Mouse (Mus musculus) limb, embryonic 10.5 days (tissue): Measurements from ENCODE around the gene Trp53. TPM values are rescaled to one million over a fixed set of nuclear protein-coding genes. Genes with fewer than 3 reads are reported as not detected.

Experiments used
- DNase-seq: peaks from one replicate; pipeline ENCODE4 v3.0.0-alpha.2; 2017; ENCODE audit warnings: low spot score
- H3K27ac ChIP-seq: fragments of 300-500 bp; sonication (generic); 2 replicates; pipeline ENCODE4 v1.5.1; 2016; ENCODE audit warnings: mild to moderate bottlenecking
- H3K27me3 ChIP-seq: fragments of 300-500 bp; sonication (generic); 2 replicates; pipeline ENCODE4 v1.6.1; 2016; ENCODE audit warnings: low read depth, mild to moderate bottlenecking; ENCODE audit not compliant: poor library complexity, severe bottlenecking
- H3K36me3 ChIP-seq: fragments of 300-500 bp; sonication (generic); 2 replicates; pipeline ENCODE4 v1.6.1; 2016; ENCODE audit warnings: mild to moderate bottlenecking, moderate library complexity
- H3K4me1 ChIP-seq: fragments of 300-500 bp; sonication (generic); 2 replicates; pipeline ENCODE4 v1.6.1; 2016
- H3K4me3 ChIP-seq: fragments of 300-500 bp; sonication (generic); 2 replicates; pipeline ENCODE4 v1.5.1; 2016; ENCODE audit warnings: mild to moderate bottlenecking, moderate library complexity
- H3K9me3 ChIP-seq: fragments of 300-500 bp; sonication (generic); replicated peaks from 2 replicates; pipeline ENCODE4 v1.6.1; 2016; ENCODE audit warnings: mild to moderate bottlenecking
- WGBS: fragments of 180-500 bp; shearing (Covaris S2); methylation state at CpG from one replicate; pipeline ENCODE4 v1.1.7; 2016; 5-methylcytosine and 5-hydroxymethylcytosine counted together
- polyA plus RNA-seq: library from polyadenylated mRNA; unstranded; fragments of >200 nt; fragmentation: Nextera tagmentation; extraction: Ambion mirVana; gene quantifications from 2 replicates; pipeline ENCODE4 v1.2.1, GENCODE M21; 2016

The Trp53 gene
- polyA plus RNA-seq, 1 experiment from 2014 or later, result 243 TPM

DNA sequence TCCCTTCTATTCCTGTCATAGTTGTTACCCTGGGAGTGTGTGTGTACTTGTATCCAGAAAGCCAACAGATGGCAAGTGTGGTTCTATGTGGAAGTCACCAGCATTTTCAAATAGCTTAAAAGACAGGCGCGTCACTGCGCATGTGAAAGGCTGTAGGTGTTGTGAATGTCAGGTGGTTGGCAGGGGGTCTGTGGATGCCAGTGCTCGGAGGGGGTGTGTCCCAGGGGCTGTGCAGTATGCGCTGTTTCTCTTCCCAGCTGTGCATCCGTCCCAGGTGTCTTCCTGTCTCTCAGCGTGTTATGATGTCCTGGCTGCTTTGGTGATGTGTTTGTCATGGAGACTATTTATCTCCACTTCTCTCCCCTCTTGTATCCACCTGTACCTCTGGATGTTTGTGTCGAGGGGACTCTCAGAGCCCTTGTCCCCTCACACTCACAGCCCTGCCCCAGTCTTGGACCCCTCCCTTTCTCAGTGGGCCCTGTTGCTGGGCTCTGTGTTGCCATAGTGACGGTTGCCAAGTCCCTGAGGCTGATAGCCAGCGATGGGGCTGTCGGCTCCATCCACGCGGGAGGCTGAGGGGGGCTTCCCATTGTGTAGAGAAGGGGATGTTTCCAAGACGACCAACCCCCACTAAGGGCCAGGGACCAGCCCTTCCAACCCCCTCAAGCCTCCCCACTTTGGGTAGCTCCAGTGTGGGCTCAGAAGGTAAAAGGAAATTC is 27.4 kb upstream of the Trp53 start:
- 24% methylated on average over 14 of the region's 14 CpGs for WGBS
- peak overlapping the region; percentile 9 for H3K4me3 ChIP-seq
- peaks cover 78% of the 10 kb centered on the region for H3K4me1 ChIP-seq
- peaks cover 32% of the 10 kb centered on the region for H3K36me3 ChIP-seq
- peaks cover 28% of the 10 kb centered on the region for H3K27me3 ChIP-seq
- DNase-seq, result peak; percentile 75
- peak overlapping the region; percentile 73 for H3K27ac ChIP-seq
- H3K9me3 ChIP-seq, result no peaks in the 10 kb centered on the region

DNA sequence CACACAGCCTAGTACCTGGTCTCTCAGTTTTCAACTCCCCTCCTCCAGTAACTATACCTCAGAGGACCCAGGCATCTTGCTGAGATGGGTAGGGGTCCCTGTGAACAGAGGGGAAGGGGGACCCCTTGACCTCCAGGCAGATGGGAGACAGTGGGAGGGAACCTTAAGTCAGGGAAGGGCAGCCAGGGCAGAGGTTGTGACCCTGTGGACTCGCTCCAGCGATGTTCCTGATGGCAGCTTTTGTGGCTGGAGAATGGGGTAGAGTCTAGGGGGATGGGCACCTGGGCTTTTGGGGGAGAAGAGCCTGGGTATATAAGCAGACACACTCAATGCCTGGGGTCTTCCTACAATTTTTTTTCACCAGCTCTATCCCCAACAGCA is 26.8 kb upstream of the Trp53 start:
- Histone ChIP-seq H3K9me3 (no peaks in the 10 kb centered on the region), H3K36me3 (peaks cover 32% of the 10 kb centered on the region), H3K27me3 (peaks cover 22% of the 10 kb centered on the region), H3K4me3 (peak overlapping the region; percentile 9), H3K4me1 (peaks cover 78% of the 10 kb centered on the region), H3K27ac (peak overlapping the region; percentile 73)
- WGBS, result 7% methylated on average over 2 of the region's 2 CpGs
- DNase-seq, result no peak

DNA sequence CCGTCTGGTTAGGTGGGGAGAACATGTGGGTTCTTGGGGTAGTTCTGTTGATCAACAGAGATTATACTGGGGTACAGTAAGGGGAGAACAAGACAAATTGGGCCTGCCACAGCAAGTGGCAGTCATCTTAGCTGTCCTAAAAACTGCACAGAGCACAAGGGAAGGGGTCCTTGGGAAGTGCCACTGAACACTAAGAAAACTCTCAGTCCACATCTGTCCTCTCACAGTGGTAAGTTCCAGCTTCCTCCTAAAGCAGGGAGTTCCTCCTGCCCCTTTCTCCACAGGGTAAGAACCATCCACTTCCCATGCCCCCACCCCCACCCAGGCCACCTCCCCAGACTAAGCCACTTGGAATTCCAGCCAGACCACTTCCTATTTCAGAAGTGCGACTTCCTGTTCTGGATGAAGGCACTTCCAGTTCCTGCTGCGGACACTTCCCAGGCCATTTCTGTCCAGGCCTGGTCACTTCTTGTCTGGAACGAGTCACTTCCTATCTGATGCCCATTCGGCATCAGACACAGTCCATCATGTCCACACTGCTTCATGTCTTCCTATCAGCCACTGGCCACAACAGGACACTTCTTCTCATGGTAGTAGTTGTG is 25.5 kb upstream of the Trp53 start:
- Histone ChIP-seq H3K9me3 (no peaks in the 10 kb centered on the region), H3K36me3 (peaks cover 32% of the 10 kb centered on the region), H3K4me3 (peak overlapping the region; percentile 10; the same call in 1 of the 2 replicates), H3K27me3 (peaks cover 12% of the 10 kb centered on the region), H3K4me1 (peaks cover 78% of the 10 kb centered on the region), H3K27ac (peak overlapping the region; percentile 64)
- no peak for DNase-seq
- 85% methylated on average over 5 of the region's 5 CpGs for WGBS

DNA sequence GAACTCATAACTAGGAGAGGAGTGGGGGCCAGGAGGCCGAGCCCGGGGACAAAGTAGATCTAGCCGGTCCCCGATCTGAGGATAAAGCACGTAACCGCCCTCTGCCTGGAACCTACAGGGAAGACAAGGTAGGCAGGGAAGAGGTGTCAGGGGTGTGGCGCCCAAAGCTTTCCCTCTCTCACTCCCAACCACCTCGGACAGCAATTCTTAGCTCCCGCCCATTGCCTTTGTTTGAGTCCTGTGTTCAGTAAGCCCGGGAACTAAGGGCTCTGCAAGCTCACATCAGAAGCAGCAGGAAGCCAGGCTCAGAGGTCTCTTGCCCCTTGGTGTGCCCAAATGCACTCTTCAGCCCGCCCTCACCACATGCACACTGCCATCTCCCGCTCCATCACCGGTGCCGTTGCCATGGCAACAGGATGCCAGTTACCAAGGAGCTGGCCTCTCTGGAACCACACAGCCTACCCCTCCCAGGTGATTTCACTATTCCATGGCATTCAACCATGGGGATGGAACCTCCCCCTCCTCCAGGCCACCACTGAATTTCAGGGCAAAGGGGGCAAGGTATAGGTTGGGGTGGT is 22.7 kb upstream of the Trp53 start:
- H3K4me1 ChIP-seq, result peaks cover 99% of the 10 kb centered on the region
- DNase-seq, result peak; percentile 69
- no peaks in the 10 kb centered on the region for H3K9me3 ChIP-seq
- peak overlapping the region; percentile 92 for H3K4me3 ChIP-seq
- 23% methylated on average over 14 of the region's 14 CpGs for WGBS
- H3K27me3 ChIP-seq, result peaks cover 12% of the 10 kb centered on the region
- H3K36me3 ChIP-seq, result peaks cover 40% of the 10 kb centered on the region
- peak overlapping the region; percentile 38 for H3K27ac ChIP-seq

DNA sequence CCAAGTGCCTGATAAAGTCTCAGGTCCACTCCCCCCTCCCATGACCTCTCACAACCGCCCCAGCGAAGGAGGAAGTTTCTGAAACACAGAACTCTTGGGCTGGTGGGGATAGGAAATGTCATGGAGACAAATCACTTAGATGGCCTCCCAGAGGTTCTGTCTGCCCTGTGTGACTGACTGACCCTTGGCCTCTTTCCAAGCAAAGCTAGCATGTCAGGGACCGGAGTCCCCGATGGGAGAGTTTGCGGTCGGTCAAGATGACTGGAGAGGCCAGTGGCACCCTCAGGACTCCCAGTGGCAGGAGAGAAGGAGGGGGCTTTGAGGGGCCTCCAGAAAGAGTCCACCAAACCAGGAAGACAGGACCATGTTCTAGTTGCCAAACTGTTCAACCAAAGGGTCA is 21.4 kb upstream of the Trp53 start:
- H3K36me3 ChIP-seq, result peaks cover 53% of the 10 kb centered on the region
- peaks cover 99% of the 10 kb centered on the region for H3K4me1 ChIP-seq
- 29% methylated on average over 6 of the region's 6 CpGs for WGBS
- H3K4me3 ChIP-seq, result peak overlapping the region; percentile 92
- H3K27ac ChIP-seq, result peak overlapping the region; percentile 97
- DNase-seq, result no peak
- no peaks in the 10 kb centered on the region for H3K9me3 ChIP-seq
- H3K27me3 ChIP-seq, result peaks cover 12% of the 10 kb centered on the region

DNA sequence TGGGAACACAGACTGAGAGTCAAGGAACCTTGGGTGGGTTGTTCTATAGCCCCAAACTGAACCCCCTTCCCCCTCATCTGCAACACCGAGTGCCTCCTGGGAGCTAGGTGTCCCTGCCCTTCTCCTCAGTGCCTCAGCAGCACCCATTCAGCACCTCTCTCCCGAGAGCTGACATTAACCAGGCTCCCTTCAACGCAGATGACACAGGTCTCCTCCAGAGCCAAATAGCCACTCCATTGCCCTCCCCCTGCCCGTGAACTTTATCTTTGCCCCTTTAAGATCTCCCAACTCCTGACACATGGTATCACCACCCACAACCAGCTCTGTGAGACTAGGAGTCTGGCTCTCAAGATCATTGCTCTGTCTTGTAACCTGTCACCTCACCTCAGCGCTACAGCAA is 21.0 kb upstream of the Trp53 start:
- Histone ChIP-seq H3K27me3 (peaks cover 12% of the 10 kb centered on the region), H3K4me3 (peak overlapping the region; percentile 92), H3K4me1 (peaks cover 99% of the 10 kb centered on the region), H3K9me3 (no peaks in the 10 kb centered on the region), H3K36me3 (peaks cover 55% of the 10 kb centered on the region), H3K27ac (peak overlapping the region; percentile 97)
- WGBS, result 5% methylated on average over 5 of the region's 5 CpGs
- DNase-seq, result no peak

DNA sequence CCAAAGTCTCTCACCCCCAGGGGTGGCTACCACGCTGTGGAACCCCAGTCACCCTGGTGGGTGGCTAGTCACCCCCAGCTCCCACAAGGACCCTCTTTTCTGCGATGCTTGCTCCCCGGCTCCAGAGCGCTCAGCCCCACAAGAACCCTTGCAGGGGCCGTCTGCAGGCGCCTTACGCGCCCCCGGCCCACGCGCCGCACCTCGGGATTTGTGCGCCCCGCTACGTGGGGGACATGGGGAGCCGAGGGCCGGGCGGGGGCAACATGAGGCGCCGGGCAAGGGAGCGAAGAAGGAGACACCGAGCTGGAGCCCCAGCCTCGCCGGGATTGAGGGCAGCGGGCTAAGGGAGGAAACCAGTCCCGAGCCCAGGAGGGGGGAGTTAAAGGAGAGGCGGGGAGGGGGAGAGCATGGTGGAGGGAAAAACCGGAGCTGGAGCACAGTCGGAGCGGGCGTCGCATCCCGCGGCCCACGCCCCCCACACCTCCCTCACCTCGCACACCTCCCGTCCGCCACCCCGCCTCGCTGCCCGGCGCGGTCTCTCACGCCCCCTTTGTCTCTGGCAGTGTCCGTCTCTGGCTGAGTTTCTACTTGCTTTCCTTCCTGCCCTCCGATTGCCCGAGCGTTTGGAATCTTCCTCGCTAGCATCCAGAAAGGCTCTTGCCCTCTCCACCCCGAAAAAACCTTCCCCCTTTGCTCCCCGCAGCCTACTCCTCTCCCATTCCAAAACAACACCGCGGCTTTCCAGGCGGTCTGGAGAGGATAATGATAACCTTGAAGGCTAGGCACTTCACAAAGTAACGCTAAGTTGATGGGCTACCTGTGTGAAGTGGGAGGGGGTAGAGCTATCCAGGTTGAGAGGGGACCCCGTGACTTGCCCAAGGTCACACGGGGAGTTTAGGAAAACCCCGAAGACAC is 20.1 kb upstream of the Trp53 start, which contains the start of gene Efnb3:
Gene Efnb3, minus strand, starts transcription at position 355 of the 915 bp plus-strand sequence.
- peak; percentile 89 for DNase-seq
- peak within 1 kb of the TSS; percentile 97 for H3K27ac ChIP-seq
- under 1% methylated on average over 51 of the region's 59 CpGs for WGBS
- peaks cover 99% of the 10 kb centered on the region for H3K4me1 ChIP-seq
- peaks cover 54% of the 10 kb centered on the region for H3K36me3 ChIP-seq
- H3K9me3 ChIP-seq, result no peaks in the 10 kb centered on the region
- H3K4me3 ChIP-seq, result peak within 1 kb of the TSS; percentile 92
- H3K27me3 ChIP-seq, result peaks cover 12% of the 10 kb centered on the region

DNA sequence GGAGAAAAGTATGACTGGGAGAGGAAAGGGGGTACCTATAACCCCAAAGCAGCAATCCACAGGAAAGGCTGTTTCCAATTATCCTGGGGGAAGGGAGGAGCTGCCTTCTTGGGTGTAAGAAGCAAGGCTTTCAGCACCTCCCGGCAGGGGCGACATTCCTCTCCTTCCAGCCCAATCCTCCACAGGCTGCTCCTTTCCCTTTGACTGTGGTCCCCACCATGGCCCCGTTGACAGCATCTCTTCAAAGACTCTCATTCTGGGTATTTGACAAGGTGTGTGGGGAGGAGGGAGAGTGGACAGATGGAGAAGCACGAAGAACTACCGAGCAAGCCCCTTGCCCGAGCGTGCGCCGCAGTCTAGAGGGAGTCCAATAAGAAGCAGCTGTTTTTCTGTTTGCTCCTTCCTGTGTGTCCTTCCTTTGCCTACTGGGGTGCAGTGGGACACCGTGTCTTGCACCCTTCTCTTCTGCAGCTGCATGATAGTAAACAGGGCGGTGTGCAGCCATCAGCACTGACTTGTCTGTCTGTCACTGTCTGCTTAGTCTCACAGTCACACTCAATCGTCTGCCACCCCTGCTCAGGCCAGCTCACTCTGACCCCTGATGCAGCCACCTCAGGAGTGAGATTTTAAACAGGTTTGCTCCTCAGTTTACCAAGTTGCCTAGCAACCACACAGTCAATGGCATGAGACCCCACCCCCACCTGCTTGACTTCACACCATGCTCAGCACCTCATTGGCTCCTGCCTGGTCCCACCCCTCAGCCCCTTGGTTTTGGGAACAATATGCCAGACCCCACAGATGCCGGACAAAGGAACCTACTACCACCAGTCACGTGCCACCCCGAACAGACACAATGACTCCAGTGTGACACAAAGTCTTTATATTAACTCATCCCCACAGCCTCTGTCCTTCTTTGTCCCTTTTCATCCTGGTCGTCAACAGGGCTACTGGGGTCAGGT is 19.0 kb upstream of the Trp53 start:
- peaks cover 8% of the 10 kb centered on the region for H3K27me3 ChIP-seq
- DNase-seq, result peak; percentile 81
- 10% methylated on average over 16 of the region's 16 CpGs for WGBS
- H3K4me3 ChIP-seq, result peak overlapping the region; percentile 92
- peaks cover 54% of the 10 kb centered on the region for H3K36me3 ChIP-seq
- H3K27ac ChIP-seq, result peak overlapping the region; percentile 97
- H3K4me1 ChIP-seq, result peaks cover 98% of the 10 kb centered on the region
- H3K9me3 ChIP-seq, result no peaks in the 10 kb centered on the region

DNA sequence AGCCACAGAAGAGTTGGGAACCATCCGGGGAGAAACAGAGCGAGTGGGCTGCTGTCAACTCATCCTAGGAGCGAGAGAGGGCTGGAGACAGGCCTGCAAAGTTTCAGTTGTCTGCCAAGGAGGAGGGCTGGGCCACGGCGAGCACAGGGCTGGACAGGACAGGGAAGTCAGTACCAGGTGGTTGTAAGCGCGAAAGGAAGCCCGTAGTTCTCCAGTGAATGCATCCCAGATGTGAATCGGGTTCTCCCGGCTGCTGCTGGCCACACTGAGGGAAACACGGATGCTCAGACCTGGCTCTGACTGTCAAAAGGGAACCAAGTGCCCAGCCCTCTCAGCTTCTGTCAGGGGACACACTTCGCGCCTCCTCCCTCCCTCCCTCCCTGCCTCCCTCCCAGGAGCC is 16.8 kb upstream of the Trp53 start:
- 44% methylated on average over 13 of the region's 13 CpGs for WGBS
- Histone ChIP-seq H3K4me1 (peaks cover 77% of the 10 kb centered on the region), H3K9me3 (no peaks in the 10 kb centered on the region), H3K36me3 (peaks cover 66% of the 10 kb centered on the region), H3K27me3 (no peaks in the 10 kb centered on the region), H3K27ac (peak overlapping the region; percentile 97), H3K4me3 (peak overlapping the region; percentile 92; the same call in 1 of the 2 replicates)
- peak; percentile 69 for DNase-seq

DNA sequence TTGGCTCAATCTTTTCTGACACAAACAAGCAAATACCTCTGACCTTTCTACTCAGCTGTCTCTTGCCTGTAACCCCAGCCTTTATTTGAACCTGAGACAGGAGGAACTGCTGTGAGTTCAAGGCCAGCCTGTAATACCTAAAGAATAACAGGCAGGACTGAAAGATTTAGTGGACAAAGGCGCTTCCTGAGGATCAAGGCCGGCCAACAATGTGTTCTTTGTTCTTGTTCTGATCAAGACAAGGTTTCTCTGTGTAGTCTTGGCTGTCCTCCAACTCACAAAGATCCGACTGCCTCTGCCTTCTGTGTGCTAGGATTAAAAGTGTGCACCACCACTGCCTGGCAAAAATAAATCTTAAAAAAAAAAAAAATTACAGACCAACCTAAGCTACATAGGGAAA is 15.8 kb upstream of the Trp53 start:
- Histone ChIP-seq H3K27ac (peak overlapping the region; percentile 97), H3K4me3 (no peak overlapping the region), H3K27me3 (no peaks in the 10 kb centered on the region), H3K36me3 (peaks cover 75% of the 10 kb centered on the region), H3K9me3 (no peaks in the 10 kb centered on the region), H3K4me1 (peaks cover 67% of the 10 kb centered on the region)
- DNase-seq, result no peak
- 68% methylated on average over 3 of the region's 3 CpGs for WGBS

DNA sequence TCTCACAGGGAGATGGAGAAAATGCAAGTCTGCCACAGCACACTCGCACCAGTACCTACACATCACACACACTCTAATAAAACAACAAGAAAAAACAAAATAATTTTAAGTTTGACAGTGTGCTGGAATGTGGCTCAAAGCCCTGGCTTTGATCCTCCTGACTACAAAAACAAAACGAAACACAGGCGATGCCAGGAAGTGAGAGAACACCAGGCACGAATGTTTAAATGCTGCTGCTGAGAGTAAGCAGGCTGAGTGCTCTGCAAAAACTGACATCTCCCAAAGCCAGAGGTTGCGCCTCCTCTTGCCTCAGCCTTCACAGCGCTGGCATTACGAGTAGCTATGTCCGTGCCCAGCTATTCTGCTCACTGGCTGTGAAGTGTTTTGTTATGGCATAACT is 15.0 kb upstream of the Trp53 start:
- 55% methylated on average over 8 of the region's 8 CpGs for WGBS
- no peaks in the 10 kb centered on the region for H3K9me3 ChIP-seq
- no peak for DNase-seq
- H3K4me3 ChIP-seq, result no peak overlapping the region
- H3K27ac ChIP-seq, result peak overlapping the region; percentile 97
- H3K36me3 ChIP-seq, result peaks cover 82% of the 10 kb centered on the region
- H3K4me1 ChIP-seq, result peaks cover 60% of the 10 kb centered on the region
- H3K27me3 ChIP-seq, result no peaks in the 10 kb centered on the region

DNA sequence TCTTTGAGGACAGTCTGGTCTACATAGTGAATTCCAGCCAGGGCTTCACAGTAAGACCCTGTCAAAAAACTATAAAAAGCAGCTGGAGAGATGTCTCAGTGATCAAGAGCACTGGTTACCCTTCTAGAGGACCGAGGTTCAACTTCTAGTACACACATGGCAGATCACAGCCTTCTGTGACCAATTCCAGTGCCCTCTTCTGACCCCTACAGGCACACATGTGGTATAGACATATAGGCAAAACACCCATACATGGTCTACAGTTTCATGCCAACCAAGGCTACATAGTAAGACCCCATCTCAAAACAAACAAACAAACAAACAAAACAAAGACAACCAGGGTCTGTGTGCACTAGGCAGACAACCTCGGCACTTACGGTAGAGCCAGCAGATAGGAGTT is 4.9 kb upstream of the Trp53 start:
- WGBS, result 63% methylated on average over 3 of the region's 3 CpGs
- H3K36me3 ChIP-seq, result peaks cover 70% of the 10 kb centered on the region
- no peak overlapping the region for H3K4me3 ChIP-seq
- H3K27ac ChIP-seq, result no peak overlapping the region
- H3K9me3 ChIP-seq, result no peaks in the 10 kb centered on the region
- peaks cover 32% of the 10 kb centered on the region for H3K4me1 ChIP-seq
- no peak for DNase-seq
- H3K27me3 ChIP-seq, result no peaks in the 10 kb centered on the region
